Mouse (Mus musculus): ENCODE data around the gene Frmd8. TPM values are rescaled to one million over a fixed set of nuclear protein-coding genes. Genes with fewer than 3 reads are reported as not detected.
"Not testable (repeated sequence)": the region's sequence is repeated elsewhere in the genome, so short reads cannot be mapped to it uniquely, and the experiment has no call there.

Frmd8 gene
- polyA plus RNA-seq, 1 experiment = 18.9 TPM

DNA sequence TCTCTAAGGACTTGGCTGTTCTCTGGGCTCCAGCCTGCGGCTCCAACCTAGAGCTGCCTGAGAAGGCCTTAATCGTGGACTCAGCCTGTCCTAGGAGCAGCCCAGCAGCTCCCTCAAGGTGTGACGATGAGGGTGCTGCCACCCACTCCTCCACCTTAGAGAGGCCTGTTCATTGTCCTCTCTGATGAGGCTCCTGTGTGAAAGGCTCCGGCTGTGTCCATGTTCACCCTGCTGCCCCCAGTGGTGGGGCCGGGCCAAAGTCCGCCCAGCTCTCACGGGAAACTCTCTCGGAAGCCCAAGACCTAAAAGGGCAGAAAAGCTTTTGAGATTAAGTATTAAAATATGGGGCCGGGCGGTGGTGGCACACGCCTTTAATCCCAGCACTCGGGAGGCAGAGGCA, 55.5 kb downstream of the Frmd8 start:
- no peak for DNase-seq (ENCODE audit: low read depth)
- TF ChIP-seq POLR2A (IDR thresholded peaks at IDR 0.05; ENCODE audit: borderline replicate concordance, extremely low read depth, insufficient read depth, insufficient read length, poor library complexity, severe bottlenecking) (no peak), CTCF (IDR thresholded peaks at IDR 0.05; ENCODE audit: borderline replicate concordance, extremely low read depth, insufficient read depth, insufficient read length) (peak; percentile 36; the same call in 1 of the 2 replicates)

DNA sequence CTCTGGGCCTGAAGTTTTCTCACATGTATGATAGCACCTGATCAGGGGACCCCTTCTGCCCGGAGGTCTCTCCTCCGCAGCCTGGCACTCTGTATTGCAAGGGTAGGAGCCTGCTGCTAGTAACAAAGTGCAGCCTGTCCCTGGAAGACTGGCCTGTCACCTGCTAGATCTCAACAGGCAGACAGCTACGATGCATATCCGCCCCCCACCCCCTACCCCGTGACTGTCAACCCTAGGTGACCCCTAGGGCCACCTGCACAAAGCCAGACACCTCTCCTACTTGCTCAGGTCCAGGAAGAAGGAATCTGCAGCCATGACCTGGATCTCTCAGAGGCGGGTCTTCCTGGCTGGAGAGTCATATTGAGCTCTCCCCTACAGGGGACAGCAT, 56.5 kb downstream of the Frmd8 start:
- TF ChIP-seq POLR2A (IDR thresholded peaks at IDR 0.05; ENCODE audit: borderline replicate concordance, extremely low read depth, insufficient read depth, insufficient read length, poor library complexity, severe bottlenecking) = no peak
- no peak for TF ChIP-seq CTCF (IDR thresholded peaks at IDR 0.05; ENCODE audit: borderline replicate concordance, extremely low read depth, insufficient read depth, insufficient read length)
- no peak for DNase-seq (ENCODE audit: low read depth)

DNA sequence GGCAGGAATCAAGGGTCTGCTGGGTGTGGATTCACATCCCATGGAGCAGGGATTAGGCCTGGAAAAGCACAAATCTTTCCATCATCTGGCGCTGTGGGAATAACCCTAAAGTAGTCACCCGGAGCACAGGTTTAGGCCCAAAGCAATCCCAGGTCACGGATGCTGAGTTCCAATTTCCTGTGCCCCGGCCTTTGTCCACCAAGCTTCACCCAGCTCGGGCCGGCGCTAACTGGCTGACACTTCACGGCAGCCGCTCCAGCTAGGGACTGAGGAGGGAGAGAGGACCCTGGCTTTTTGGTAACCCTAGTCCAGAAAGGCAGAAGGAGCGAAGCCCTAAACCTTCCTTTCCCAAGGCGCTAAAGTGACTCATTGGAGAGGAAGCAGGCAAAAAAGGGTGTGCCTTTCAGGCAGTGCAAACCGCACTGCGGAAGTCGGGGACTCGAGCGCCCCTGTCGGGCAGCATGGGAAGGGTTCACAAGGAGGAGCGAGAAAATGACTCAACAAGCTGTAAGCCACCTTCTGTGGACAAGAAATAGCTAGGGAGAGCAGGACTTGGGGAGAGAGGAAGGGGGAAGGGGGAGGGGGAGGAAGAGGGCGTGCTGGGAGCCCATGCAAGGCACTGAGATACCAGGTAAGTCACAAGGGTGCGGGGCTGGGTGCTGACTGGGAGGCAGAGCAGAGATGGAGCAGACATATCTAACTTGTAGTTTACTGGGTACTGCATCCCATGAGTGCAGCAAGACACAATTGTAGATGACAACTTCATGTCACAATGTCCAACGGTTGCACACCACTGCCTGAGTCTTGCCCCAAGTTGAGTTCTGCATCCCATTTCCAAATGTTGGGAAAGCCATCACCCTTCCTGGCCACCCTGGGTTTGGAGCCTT, 57.1 kb downstream of the Frmd8 start:
- TF ChIP-seq CTCF (IDR thresholded peaks at IDR 0.05; ENCODE audit: borderline replicate concordance, extremely low read depth, insufficient read depth, insufficient read length) (peak; percentile 94), POLR2A (IDR thresholded peaks at IDR 0.05; ENCODE audit: borderline replicate concordance, extremely low read depth, insufficient read depth, insufficient read length, poor library complexity, severe bottlenecking) (peak; percentile 42; the same call in 1 of the 2 replicates)

DNA sequence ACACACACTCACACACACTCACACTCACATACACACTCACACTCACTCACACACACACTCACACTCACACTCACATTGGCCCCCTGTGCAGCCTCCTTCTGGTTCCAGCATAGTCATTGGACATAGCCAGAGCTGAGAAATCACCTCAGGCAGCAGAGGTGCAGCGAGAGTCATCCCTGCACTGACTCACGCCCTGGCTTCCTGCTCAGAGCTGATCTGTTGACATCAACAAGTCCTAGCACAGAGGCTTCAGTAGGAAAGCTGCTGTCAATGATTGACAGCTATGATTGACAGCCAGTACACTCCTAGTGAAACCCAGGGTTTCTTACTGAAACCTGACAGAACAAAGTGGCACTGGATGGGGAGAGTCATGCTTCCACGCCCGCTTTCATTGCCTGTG, 59.1 kb downstream of the Frmd8 start:
- no peak for TF ChIP-seq CTCF (IDR thresholded peaks at IDR 0.05; ENCODE audit: borderline replicate concordance, extremely low read depth, insufficient read depth, insufficient read length)
- no peak for TF ChIP-seq POLR2A (IDR thresholded peaks at IDR 0.05; ENCODE audit: borderline replicate concordance, extremely low read depth, insufficient read depth, insufficient read length, poor library complexity, severe bottlenecking)
- DNase-seq (ENCODE audit: low read depth) = no peak

More for the DNA sequence above, 57.1 kb downstream of the Frmd8 start:
- peak; percentile 91 for DNase-seq (ENCODE audit: low read depth)

DNA sequence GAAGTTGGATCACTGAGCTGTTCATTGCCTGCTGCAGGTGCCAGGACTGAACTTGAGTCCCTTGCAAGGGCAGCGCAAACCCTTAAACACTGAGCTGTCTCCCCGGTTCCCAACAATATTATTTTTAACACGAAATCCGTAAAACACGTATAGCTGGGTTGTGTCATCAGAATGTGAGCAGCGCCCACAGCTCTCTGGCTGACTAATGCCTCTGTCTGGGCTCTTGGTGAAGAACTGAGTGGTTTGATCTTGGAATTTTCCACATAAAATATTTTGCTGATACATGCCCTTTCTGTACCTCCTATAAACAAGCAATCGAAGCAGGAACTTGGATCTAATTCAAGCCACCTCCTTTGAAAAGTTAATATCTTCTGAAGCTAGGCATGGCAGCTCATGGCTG, 60.1 kb downstream of the Frmd8 start:
- TF ChIP-seq CTCF (IDR thresholded peaks at IDR 0.05; ENCODE audit: borderline replicate concordance, extremely low read depth, insufficient read depth, insufficient read length) (no peak), POLR2A (IDR thresholded peaks at IDR 0.05; ENCODE audit: borderline replicate concordance, extremely low read depth, insufficient read depth, insufficient read length, poor library complexity, severe bottlenecking) (no peak)
- no peak for DNase-seq (ENCODE audit: low read depth)

DNA sequence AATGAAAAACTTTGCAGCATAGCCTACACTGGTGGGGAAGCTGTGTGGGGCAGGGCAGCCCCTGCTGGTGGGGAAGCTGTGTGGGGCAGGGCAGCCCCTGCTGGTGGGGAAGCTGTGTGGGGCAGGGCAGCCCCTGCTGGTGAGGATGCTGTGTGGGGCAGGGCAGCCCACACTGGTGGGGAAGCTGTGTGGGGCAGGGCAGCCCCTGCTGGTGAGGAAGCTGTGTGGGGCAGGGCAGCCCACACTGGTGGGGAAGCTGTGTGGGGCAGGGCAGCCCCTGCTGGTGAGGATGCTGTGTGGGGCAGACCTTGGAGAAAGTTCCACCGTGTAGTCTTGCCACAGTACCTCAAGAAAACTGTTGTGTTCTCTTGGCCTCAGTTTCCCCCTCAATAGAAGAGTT, 61.0 kb downstream of the Frmd8 start:
- DNase-seq (ENCODE audit: low read depth) = not testable (repeated sequence)

DNA sequence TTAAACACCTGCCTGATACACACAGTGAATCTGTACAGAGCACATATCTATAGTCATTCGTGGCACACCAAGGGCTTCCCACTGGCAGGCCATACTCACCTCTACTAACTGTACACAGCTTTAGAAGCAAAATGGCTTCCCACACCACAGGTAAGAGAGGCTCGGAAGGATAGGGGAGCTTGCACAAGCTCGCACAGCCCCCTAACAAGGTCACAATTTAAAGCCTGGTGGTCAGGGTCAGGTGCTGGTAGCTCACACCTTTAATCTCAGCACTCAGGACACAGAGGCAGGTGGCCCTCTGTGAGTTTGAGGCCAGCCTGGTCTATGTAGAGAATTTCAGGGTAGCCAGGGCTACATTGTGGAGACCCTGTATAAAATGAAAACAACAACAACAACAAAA, 61.5 kb downstream of the Frmd8 start:
- no peak for DNase-seq (ENCODE audit: low read depth)
- TF ChIP-seq CTCF (IDR thresholded peaks at IDR 0.05; ENCODE audit: borderline replicate concordance, extremely low read depth, insufficient read depth, insufficient read length) (no peak), POLR2A (IDR thresholded peaks at IDR 0.05; ENCODE audit: borderline replicate concordance, extremely low read depth, insufficient read depth, insufficient read length, poor library complexity, severe bottlenecking) (no peak)

DNA sequence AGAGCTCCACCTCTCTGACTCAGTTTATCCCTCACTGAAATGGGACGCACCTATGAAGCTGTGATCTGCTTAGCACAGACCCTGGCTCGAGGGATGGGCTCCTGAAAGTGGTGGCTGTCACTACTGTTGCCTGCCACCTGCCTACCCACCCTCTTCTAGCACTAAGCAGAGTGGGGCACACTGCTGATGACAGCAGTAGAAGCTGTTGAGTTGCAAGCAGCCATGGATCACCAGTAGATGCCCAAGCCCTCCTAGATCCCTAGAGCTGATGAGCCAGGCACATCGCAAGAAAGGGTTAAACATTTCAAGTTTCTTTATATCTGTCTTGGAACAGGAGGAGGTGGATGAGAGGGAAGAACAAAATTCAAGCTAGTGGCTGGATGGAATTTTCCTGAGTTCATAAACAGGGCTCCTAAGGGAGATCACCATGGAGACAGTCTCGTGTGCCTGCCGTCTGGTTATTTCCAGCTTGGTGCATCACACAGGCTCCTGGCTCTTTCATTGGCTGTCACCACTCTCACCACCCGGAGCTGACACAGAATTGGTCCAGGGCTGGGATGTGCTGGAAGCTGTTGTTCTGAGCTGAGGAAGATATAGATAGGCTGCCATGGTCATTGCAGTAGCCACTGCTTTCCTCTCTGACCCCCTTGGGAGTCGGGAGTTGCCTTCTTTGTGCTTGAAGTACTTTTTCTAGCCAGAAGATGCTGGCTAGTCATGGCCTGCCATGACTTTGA, 63.1 kb downstream of the Frmd8 start:
- peak; percentile 97 for DNase-seq (ENCODE audit: low read depth)
- no peak for TF ChIP-seq CTCF (IDR thresholded peaks at IDR 0.05; ENCODE audit: borderline replicate concordance, extremely low read depth, insufficient read depth, insufficient read length)
- peak; percentile 28; the same call in 1 of the 2 replicates for TF ChIP-seq POLR2A (IDR thresholded peaks at IDR 0.05; ENCODE audit: borderline replicate concordance, extremely low read depth, insufficient read depth, insufficient read length, poor library complexity, severe bottlenecking)

DNA sequence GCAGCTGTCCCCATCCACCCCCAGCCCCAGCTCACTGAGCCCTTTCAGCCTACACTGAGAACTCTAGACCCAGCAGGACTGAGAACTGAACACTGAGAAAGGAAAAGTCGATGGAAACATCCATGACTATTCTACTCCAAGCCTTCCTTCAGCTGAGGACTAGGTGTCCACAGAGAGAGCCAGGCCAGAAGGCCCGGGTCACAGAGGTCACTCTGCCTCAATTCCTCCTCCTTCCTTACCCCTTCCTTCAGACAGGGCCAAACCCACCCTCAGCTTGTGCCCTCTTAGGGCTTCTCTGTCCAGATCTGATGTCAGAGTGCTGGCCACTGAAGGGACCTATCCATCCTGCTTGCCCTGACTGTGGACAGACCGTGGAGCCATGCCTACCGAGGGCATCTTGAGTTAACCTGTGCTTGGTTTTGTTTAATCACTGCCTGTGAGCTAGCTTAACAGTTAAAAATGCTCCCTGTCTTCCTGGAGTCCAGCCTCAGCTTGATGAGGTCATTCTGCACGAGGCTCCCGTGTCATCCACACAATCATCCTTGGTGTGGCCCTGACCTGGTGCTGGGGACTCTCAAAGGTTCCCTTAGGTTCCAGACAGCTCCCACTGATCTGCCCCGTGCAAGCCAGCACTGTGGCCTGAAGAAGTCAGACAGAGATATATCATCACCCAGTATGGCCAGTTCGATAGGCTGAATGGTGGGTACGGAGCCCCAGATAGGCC, 64.1 kb downstream of the Frmd8 start:
- TF ChIP-seq CTCF (IDR thresholded peaks at IDR 0.05; ENCODE audit: borderline replicate concordance, extremely low read depth, insufficient read depth, insufficient read length) (no peak), POLR2A (IDR thresholded peaks at IDR 0.05; ENCODE audit: borderline replicate concordance, extremely low read depth, insufficient read depth, insufficient read length, poor library complexity, severe bottlenecking) (no peak)
- DNase-seq (ENCODE audit: low read depth) = no peak

DNA sequence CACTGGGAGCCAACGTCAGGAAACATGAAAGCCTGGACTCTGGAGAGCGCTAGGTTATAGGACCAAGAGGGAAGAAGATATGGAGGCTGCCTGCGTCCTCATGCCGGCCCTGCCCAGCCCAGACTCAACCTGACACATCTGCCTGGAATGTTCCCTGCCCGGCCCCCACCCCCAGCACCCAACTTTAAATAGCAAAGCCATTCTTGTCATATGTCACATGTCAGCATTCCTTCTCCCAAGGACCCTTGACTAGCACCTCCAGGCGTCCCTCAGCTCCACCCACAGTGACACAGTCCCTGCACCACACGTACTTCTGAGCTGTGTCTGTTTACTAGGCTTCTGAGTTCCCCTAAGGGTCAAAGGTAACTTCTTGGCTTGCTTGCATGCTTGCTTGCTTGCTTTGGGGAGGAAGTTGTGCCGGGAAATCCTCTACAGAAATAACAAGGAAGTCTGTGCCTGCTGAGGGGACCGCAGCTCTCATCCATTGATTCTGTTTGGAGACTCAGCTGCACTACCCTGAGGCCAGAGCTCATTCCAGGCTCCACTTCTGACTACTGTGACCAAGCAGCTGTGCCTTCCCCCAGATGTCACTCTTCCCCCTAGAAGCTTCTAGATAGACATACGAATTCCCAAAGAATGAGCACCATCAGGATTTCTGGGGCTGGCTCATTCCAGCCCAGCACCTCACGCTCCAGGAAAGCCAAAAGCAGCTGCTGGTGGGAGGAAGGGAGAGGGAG, 64.8 kb downstream of the Frmd8 start:
- peak; percentile 49 for DNase-seq (ENCODE audit: low read depth)
- no peak for TF ChIP-seq POLR2A (IDR thresholded peaks at IDR 0.05; ENCODE audit: borderline replicate concordance, extremely low read depth, insufficient read depth, insufficient read length, poor library complexity, severe bottlenecking)

DNA sequence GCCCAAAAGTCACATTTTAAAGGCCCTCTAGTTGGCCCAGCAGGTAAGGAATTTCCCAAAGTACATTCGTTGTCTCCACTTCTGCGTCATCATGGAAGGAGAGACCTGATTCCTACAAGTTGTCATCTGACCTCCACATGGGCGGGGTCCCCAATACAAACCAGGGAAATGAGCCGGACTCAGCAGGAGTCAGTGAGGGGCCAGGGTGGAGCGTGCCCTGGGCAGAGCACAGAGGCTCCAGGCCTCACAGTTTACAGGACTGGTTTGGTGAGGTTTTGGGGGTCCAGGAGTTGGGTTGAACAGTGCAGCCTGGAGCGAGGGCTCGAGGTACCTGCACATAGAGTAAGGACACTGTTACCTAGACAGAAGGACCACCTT, 65.4 kb downstream of the Frmd8 start:
- TF ChIP-seq POLR2A (IDR thresholded peaks at IDR 0.05; ENCODE audit: borderline replicate concordance, extremely low read depth, insufficient read depth, insufficient read length, poor library complexity, severe bottlenecking) = no peak
- TF ChIP-seq CTCF (IDR thresholded peaks at IDR 0.05; ENCODE audit: borderline replicate concordance, extremely low read depth, insufficient read depth, insufficient read length) = no peak
- no peak for DNase-seq (ENCODE audit: low read depth)
